Mouse (Mus musculus) spleen, adult 2 months (tissue): Measurements from ENCODE around the gene Kcns3.

Experiments used
- CTCF ChIP-seq: fragments of 200-500 bp; IDR thresholded peaks from 2 replicates; pipeline ENCODE4 v1.5.1; 2011; ENCODE audit warnings: mild to moderate bottlenecking, inconsistent platforms; ENCODE audit not compliant: insufficient read depth, insufficient read length, insufficient replicate concordance; ENCODE audit errors: extremely low read depth
- POLR2A ChIP-seq: fragments of 200-500 bp; IDR thresholded peaks from 2 replicates; pipeline ENCODE4 v1.6.1; 2011; ENCODE audit warnings: low read depth, low read length, inconsistent platforms

DNA sequence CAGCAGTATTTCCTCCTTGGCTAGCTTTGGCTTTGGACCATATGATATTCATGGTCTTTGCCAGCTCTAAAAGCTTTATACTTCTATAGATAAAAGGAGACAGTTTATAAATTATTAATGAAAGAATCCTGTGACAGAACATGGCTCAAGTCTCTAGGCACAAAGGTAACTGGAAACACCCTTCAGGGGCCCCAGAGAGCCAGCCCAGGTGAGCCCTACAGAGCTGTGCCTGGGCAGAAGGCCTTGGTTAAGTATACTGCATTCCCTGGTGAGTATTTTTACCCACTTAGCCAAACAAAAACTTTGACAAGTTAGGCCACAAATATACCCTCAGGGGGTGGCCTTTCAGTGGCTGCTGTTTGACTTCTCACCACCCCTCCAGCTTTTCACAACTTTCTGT lies 2.7 kb upstream of the Kcns3 start:
- no peak for TF ChIP-seq CTCF
- TF ChIP-seq POLR2A: no peak
